Mouse (Mus musculus): Measurements from ENCODE around the gene Asb4.

Gene Asb4

GRCm38 (mm10) chr6:5394971-5395370 is 11.8 kb downstream of the Asb4 start:
- DNase-seq, result no peak

- no peak for DNase-seq
Measured at GRCm38 (mm10) chr6:5396797-5397196, 13.6 kb downstream of the Asb4 start.

GRCm38 (mm10) chr6:5401394-5401793 is 18.2 kb downstream of the Asb4 start:
- peak; percentile 17 for DNase-seq

DNA sequence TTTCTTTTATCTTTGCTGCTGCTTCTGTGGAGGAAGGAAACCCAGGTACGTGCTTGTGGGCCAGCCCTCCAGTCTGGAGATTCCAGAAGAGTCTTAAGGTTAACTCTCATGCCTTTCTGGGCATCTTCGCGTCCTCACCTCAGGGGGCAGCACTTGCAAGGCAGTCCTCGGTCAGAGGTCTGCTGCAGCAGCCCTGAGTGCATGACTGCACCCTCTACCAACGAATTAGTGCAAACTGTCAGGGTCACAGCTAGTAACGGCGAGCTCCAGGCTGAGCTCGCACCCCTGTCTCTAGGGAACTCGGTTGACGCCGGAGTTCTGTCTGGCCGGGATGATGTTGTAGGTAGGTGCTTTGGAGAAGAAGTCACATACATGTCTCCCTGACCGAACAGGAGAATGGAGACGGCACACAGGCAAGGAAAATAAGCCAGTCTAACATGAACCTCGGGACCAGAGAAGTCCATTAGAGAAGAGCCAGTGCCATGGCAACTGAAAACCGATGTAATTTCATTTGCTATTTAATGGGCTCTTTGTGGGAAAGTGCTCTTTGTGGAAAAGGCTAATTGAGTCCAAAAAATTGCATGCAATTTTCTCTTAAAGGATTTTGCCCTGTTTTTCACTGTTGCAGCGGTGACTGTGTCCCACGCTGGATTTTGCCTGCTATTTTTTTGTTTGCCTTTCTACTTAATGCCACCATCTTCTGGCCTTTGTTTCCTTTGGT is 20.1 kb downstream of the Asb4 start:
- DNase-seq, result no peak

- DNase-seq, result no peak
Measured at GRCm38 (mm10) chr6:5404016-5404415, 20.8 kb downstream of the Asb4 start.

DNA sequence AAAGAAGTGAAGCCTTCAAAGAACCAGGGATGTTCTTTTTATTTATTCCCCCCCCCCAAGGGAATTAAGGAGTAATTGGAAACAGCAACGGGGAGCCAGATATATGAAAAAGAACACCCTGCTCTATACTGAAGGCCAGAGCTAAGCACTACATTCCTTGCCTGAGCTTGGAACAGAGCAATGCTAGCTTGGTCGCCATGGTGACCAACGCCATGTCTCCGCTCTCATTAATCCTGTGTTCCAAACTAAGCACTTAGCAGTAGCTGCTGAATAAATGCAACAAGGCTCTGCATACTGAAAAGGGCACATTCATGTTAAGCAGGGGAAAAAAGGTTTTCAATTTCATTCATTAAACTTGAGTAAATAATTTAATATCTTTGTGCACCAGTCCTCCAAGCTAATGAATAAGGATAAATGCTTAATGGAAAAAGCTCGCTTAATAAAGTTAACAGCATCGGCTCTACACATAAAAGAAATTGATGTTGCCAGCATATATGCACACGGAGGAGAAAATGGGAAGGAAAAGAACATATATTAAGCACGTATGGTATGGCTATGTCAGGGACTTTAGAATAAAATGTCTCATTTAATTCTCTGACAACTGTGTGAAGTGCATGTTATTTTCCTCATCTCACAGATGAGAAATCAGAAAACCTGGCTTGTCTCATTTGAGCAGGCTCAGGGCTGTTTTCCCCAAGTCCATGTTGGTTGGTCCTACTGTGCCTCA is 25.4 kb downstream of the Asb4 start:
- no peak for DNase-seq

DNA sequence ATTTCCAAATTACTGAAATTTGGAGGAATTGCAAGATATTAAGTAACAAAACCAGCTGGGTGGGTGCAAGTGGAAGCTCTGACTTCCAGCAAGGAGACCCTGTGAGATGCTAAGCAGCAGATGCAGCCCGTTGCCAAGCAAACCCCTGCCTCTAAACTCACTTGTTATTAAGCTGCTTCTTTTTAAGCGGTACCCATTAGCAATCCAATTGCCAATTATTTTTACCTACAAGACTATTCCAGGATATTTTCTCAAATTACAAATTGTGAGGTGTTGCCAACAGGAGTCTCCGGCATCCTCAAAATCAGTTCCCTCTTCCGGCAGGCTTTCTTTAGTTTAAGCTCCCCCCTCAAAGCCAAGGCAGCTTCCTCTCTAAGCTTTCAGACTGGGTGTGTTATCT is 26.5 kb downstream of the Asb4 start:
- DNase-seq, result no peak

DNA sequence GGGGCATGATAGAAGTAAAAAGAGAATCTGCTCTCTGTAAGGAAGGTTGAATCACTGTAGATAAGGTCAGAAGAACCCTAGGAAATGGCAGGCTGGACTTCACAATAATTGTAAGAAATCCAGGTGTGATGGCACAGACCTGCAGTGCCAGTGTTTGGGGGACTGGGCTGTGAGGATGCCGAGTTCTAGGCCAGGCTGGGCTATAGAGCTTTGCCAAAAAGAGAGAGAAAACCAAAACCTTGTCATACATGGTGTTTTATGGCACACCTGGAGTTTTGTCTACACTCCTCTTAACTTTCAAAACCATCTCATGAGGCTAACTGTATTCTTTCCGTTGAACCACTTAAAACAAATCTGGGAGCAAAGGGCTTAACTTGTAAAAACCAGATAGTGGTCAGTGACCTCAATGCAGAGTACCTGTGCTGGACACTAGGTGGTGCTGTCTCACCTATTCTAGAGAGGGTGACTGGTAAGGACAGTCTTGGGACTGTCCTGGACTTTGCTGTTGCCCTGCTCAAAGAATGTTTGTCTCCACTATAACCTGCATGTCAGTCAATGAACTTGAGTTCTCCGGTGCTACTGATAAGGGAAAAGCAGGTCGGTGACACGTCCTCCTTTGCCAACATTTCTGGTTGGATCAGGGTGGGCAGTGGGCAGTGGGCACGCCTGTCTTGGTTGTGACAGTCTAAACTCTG is 27.7 kb downstream of the Asb4 start:
- peak; percentile 13 for DNase-seq

GRCm38 (mm10) chr6:5413282-5413681 is 30.1 kb downstream of the Asb4 start:
- no peak for DNase-seq

- no peak for DNase-seq
Measured at GRCm38 (mm10) chr6:5421442-5421841, 38.3 kb downstream of the Asb4 start.

- no peak for DNase-seq
Measured at GRCm38 (mm10) chr6:5422386-5422785, 39.2 kb downstream of the Asb4 start.

GRCm38 (mm10) chr6:5423594-5423993 is 40.4 kb downstream of the Asb4 start:
- no peak for DNase-seq

DNA sequence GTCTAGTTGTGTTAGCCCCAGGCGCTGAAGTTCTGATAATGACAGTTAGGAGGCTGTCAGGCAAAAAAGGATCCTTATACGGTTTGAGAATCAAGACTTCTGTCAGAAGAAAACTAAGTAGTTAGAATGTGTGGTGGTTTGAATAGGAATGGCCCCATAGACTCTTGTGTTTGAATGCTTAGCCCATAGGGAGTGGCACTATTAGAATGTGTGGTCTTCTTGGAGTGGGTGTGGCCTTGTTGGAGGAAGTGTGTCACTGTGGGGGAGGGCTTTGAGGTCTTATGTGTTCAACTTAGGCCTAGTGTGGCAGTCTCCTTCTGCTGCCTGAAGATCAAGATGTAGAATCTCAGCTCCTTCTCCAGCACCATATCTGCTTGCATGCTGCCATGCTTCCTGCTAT is 43.8 kb downstream of the Asb4 start:
- DNase-seq, result no peak

- no peak for DNase-seq
Measured at GRCm38 (mm10) chr6:5429562-5429961, 46.4 kb downstream of the Asb4 start.

DNA sequence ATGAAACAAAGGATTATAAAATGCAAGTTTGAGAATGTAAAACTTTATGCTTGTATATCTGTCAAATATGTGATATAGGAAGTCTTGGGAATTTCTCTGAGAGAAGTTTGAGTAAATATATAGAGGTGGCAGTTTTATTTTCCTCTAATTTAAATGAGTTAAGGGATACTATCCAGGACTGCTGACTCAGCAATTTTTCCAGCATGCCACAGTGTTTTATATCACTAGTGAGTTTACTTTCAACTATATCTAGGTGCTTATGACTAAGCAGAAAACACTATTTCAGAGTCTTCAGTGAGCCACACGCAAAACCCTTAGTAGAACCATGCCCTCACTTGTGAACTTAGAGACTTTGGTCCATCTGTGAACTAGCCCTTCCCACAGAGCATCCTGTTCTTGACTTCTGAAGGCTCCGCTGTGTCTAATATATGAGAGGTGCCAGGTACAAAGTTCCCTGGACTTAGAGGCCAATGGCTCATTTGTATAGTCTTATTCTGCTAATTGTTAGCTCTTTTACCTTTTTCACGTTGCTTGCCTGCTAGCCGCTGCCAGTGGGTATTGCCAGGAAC is 46.9 kb downstream of the Asb4 start:
- DNase-seq, result no peak

- no peak for DNase-seq
Measured at GRCm38 (mm10) chr6:5433887-5434286, 50.7 kb downstream of the Asb4 start.

DNA sequence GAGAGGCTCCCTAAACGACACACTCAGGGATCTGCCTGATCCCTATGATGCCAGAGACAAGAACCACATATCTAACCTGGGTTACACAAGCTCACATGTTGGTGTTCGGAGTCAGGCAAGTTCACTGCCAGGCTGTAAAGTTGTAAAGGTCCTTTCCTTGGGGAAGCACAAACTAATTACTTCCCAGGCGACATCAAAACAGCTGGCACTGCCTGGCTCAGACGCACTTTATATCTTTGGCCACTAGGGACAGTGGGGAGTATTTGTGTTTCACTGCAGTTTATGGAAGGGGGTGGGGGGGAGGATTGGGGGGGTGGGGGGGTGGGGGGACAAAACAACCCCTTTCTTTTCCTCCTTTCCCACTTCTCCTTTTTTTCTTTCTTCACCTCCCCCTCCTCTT is 54.6 kb downstream of the Asb4 start:
- no peak for DNase-seq

- DNase-seq, result no peak
Measured at GRCm38 (mm10) chr6:5441221-5441620, 58.0 kb downstream of the Asb4 start.

- DNase-seq, result no peak
Measured at GRCm38 (mm10) chr6:5442316-5443085, 59.3 kb downstream of the Asb4 start.

- no peak for DNase-seq
Measured at GRCm38 (mm10) chr6:5443104-5443863, 60.1 kb downstream of the Asb4 start.

- no peak for DNase-seq
Measured at GRCm38 (mm10) chr6:5444331-5444898, 61.2 kb downstream of the Asb4 start.

- DNase-seq, result no peak
Measured at GRCm38 (mm10) chr6:5447013-5447412, 63.8 kb downstream of the Asb4 start.

All from cerebellum, adult 9-10 months (tissue).